Mouse (Mus musculus): Measurements from ENCODE around the gene Ctdnep1.
"Not testable (repeated sequence)": the region's sequence is repeated elsewhere in the genome, so short reads cannot be mapped to it uniquely, and the experiment has no call there.

The Ctdnep1 gene

DNA sequence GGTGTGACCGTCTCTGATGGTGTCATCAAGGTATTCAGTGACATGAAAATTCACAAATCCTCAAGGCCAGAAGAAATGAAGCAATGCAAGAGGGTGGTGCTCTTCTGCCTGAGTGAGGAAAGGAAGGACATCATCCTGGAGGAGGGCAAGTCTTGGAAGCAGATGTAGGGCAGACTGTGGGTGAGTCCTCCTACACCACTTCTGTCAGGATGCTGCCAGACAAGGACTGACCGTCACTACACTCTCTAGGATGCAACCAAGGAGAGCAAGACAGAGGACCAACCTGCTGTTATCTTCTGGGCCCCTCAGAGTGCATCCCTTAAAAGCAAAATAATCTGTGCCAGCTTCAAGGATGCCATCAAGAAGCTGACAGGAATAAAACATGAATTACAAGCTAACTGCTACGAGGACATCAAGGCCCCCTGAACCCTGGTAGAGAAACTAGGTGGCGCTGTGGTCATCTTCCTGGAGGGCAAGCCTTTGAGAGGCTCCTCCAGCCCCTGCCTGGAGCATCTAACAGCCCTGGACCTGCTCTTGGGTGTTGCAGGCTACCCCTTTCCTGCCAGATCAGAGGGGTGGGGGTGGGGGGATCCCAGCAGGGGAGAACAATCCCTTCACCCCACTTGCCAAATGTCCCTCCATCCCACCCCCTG is 30.0 kb upstream of the Ctdnep1 start:
- no peak for DNase-seq (ENCODE audit: low spot score in 2 of 2)

DNA sequence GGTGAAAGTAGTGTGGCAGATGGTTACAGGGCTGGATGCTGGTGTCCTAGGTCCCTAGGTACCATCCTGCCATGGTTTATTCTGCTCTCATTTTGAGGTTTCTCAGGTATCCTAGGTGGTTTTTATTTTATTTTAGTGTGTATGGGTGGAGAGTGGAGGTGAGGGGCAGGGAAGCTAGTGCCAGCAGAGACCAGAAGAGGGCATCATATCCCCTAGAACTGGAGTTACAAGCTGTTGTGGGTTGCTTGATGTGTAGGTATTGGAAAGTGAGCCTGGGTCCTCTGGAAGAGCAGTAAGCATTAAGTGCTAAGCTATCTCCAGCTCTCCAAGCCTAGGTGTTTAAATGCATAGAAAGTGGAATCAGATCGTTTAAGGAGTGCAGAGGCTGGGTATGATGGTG is 28.7 kb upstream of the Ctdnep1 start:
- no peak for DNase-seq (ENCODE audit: low spot score in 2 of 2)

DNA sequence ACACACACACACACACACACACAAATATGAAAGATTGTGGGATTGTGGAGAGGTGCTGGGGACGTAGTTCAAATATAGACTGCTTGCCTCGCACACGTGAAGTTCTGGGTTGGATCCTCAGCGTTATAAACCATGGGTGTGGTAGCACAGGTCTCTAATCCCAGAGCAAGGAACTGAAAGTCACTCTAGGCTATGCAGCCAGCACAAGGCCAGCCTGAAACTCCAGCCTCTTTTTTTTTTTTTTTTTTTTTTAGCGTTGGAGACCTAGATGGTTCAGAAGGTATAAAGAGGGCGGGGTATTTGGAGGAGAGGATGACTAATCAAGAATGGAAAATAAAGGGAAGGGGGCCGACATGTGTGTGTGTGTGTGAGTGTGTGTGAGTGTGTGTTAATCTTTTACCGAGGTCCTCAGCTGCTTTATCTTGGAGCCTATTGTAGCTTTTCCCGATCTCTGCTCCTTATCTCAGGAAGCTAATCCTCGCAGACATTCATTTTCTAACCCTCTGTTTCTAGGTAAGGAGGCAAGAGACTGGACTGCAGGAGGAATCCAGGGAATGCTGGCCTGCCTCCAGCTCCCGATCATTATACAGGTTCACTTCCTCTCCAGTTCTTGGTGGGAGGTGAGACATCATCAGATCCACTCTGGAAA is 27.6 kb upstream of the Ctdnep1 start:
- DNase-seq (ENCODE audit: low spot score in 2 of 2), result no peak

DNA sequence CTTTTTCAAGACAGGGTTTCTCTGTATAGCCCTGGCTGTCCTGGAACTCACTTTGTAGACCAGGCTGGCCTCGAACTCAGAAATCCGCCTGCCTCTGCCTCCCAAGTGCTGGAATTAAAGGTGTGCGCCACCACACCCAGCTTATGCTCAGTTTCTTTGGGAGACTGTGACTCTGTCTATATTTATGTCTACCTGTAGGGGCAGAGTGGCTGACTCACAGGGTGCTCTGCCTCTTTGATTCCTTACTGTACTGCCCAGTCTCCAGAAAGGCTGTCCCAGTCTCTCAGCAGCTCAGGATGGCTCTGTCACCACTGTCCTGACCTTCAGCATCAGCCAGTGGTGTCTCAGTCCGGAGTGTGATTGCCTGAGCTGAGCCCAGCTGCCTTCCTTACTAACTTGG is 25.3 kb upstream of the Ctdnep1 start:
- DNase-seq (ENCODE audit: low spot score in 2 of 2), result not testable (repeated sequence)

DNA sequence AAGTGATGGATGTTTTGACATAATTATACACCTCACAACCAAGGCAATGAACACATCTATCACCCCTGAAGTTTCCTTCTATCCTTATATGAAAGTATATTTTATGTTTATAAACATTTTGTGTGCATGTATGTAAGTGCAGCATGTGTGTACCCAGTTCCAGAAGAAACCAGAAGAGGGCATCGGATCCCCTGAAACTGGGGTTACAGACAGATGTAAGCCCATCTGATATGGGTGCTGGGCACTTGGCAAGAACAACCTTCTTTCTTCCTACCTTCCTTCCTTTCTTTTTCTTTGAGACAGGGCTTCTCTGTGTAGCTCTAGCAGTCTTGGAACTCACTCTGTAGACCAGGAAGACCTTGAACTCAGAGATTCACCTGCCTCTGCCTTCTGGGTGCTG is 24.7 kb upstream of the Ctdnep1 start:
- no peak for DNase-seq (ENCODE audit: low spot score in 2 of 2)

DNA sequence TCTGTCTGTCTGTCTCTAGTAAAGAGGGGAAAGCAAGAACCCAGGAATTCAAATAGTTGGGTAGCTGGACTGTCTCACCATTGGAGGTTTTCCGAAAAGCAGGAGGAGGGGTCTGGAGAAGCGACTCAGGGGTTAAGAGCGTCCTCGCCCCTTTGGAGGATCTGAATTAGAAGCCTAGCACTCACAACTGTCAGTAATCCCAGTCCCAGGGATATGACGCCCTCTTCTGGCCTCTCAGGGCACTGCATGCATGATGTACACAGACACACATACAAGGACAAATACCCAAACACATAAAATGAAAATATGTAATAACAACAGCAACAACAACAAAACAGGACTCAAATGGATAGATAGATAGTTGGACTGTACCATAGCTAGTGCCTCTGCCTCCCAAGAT is 20.3 kb upstream of the Ctdnep1 start:
- no peak for DNase-seq (ENCODE audit: low spot score in 2 of 2)

DNA sequence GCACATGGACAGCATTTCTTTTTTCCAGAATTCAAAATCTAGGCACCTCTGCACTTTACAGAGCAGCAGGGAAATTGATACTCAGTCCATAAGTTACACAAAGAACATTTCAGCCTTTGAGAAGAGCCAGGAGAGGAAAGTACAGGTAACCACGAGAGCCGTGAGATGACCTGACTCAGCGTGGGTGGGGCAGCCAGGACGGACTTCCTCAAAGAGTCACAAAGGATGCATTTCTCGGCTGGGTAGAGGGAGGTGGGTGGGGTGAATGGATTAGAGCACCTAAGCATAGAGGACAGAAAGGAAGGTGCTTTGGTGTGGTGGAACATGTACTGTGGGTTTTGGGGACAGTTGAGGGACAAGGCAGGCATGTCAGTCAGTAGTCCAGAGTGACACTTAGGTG is 19.1 kb upstream of the Ctdnep1 start:
- DNase-seq (ENCODE audit: low spot score in 2 of 2), result no peak

DNA sequence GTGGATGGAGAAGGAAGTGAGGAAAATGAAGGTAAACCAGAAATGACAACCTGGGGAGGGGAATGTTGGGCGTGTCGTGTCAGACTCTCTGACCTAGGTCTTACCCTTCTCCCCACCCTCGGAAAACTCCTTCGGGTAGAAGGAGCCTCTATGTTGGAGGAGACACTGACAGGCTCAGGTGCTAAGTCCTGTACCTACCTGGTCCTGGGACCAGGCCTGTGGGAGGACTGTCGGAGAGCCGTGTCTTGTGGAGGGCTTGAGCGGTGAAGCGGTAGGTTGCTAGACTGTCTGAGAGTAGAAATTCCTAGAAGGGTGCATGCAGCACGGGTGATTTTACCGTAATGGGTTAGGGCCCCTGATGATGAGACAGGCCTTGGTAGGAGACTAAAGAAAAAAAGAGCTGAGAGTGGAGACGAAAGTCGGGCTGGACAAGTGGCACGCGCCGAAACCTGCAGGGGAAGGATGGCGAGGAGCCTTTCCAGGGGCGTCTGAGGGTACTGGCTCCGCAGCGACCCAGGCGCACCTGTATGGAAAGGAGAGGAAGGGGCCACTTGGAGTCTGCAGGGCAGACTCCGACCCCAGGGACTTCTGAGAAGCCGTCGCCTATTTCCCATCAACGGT is 16.2 kb upstream of the Ctdnep1 start, which contains the start of gene Cldn7:
Cldn7 (plus strand) TSS at position 130 of the 621 bp plus-strand sequence.
- no peak for DNase-seq (ENCODE audit: low spot score in 2 of 2)

DNA sequence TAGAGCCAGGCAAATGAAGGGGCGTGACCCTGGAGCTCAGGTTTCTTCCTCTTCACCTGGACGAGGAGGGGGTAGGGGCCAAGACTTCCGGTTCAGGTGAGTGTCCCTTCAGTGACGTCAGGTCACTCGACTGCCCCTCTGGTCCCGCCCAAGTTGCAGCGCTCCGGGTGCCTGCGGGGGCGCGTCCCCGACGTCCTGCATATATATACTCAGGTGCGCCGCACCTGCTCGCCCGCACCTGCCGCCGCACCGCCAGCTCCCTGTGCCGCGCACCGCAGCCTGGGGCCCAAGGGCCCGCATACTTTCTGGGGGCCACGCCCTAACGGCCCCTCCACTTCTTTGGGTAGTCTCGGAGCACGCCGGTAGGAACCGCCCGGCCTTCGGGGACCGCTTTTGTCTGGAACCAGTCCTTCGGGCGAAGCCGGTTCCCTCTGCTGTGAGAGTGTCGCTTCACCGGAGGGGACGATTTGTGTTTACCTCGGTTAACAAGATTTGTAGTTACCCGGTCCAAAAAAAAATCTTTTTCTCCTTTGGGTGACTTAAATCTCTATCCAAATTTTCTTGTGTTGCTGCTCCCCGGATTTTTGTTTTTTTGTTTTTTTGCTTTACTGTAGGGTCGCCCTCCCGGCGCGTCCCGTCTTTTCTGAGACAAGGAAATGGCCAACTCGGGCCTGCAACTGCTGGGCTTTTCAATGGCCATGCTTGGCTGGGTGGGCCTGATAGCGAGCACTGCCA is 15.5 kb upstream of the Ctdnep1 start:
- no peak for DNase-seq (ENCODE audit: low spot score in 2 of 2)

DNA sequence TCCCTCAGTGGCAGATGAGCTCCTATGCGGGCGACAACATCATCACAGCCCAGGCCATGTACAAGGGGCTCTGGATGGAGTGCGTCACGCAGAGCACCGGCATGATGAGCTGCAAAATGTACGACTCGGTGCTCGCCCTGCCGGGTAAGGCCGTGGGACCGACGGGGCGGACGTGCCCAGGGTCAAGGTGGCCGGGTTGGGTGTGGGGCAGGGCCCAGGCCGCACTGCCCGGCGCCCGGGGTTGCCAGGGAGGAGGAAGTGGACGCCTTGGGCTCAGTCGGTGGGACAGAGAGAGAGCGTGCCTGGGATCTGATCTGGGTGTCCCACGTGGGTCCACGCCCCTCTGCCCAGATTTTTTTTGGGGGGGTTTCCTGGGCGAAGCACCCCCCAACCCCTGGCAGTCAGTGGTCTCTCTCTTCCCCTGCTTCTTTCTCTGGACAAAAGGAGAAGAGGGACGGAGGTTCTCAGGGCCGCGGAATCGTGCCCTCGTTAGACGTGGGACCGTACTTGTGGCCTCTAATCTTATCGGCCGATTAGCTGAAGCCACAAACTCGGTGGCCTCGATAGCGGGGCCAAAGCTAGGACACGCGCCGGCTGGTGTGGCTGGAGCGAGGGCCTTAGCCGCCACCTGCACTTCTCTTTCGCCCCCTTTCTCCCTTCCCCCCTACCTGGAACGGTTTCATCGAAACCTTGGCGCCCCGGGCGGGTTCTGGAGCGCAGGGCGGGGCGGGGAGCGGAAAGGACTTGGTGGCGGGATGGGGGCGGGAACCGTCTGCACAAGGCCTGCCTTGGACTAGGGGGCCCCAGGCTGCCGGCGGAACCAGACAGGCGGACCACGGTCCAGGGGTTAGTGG is 14.7 kb upstream of the Ctdnep1 start:
- no peak for DNase-seq (ENCODE audit: low spot score in 2 of 2)

DNA sequence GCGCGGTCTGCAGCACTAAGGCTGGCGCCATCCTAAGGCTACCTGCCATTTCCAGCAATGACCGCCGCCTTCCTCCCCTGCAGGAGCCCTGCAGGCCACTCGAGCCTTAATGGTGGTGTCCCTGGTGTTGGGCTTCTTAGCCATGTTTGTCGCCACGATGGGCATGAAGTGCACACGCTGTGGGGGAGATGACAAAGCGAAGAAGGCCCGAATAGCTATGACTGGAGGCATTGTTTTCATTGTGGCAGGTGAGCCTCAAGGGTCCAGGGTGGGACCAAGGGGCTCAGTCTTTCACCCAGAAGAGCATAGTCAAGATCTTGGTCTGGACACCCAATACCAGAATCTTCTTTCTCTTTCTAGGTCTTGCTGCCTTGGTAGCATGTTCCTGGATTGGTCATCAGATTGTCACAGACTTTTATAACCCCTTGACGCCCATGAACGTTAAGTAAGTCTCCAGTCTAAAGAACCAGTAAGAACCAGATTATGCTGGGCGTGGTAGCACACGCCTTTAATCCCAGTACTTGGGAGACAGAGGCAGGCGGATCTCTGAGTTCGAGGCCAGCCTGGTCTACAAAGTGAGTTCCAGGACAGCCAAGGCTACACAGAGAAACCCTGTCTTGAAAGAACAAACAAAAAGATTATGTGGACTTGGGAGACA is 14.0 kb upstream of the Ctdnep1 start:
- DNase-seq (ENCODE audit: low spot score in 2 of 2), result no peak

DNA sequence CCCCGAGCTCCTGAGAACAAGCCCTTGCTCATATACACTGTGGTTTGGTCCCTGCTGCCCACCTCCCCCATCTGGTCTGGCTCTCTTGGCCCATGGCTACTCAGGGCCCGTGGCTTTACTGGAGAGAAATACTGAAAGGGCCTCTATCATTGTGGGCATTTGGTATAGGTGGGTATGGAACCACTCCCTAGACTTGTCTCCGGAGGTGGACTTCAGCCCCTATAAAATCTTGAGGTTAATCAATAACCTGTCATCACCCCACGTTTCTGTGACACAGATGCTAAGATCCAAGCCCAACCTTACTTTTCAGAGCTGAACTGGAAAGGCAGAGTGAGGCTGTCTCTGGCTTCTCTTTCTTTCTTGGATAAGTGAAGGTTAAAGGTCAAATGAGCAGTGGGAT is 12.2 kb upstream of the Ctdnep1 start:
- no peak for DNase-seq (ENCODE audit: low spot score in 2 of 2)

DNA sequence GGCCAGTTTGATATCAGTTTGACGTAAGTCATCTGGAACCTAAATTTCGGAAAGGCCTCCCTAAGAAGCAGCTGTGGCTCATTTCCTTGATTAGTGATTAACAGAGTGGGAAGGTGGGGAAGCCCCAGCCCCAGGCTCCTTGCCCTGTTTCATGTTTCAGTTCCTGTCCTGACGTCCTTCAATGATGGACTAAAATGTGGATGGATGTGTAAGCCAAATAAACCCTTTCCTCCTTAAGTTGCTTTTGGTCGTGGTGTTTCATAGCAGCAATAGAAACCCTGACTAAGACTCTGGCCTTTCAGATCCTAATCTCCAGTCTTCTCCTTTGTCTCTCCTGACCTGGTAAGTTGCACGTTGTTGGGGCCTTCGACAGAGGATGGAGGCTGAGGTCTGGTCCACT is 10.7 kb upstream of the Ctdnep1 start:
- no peak for DNase-seq (ENCODE audit: low spot score in 2 of 2)

DNA sequence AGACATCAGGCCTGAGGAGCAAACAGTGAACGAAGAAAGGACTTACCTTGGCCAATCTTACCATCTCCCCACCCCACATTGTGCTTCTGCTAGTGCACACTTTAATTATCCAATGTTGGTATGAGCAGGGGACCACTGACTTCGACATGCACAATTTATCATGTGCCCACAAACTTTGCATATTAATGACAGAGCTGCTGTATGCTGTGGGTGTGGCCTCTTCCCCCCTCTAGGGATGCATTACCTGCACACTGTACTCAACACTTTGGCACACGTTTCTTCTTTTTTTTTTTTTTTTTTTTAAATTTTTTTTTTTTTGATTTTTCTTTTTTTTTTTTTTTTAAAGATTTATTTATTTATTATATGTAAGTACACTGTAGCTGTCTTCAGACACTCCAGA is 10.2 kb upstream of the Ctdnep1 start:
- DNase-seq (ENCODE audit: low spot score in 2 of 2), result no peak

DNA sequence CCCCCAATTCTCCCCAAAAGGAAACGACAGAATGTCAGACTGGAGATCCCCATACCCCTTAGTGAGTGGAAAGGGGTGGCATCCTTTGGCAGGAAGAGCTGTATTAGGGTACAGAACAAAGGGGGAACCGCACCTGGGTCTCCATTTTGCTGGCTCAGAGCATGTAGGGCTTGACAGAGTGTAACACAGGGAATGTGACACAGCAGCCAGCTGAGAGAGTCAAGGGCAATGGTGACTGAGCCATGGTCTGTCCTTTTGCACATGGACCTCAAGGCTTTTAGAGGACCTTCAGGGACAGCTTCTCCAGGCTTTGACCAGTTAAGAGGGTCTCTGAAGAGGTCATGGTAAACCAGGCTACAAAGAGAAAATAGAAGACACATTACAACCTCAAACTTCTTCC is 6.0 kb upstream of the Ctdnep1 start:
- DNase-seq (ENCODE audit: low spot score in 2 of 2), result no peak

DNA sequence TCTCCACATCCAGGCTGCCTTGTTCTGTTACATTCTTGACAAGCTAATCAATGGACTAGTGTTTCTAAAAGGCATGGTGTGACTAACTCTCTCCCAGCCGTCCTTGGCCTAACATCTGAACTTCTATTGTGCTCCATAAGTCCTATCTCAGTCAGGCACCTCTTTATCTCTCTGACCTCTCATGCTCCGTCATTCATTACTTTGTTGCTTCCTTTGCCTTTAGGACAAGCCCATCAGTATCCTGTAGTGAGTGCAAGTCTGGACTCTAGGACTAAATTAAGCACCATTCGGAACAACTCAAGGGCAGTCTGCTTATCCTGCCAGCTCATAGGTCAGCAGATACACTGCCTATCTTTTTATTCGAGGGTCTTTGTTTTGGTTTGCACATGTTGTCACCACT is 4.7 kb upstream of the Ctdnep1 start:
- no peak for DNase-seq (ENCODE audit: low spot score in 2 of 2)

DNA sequence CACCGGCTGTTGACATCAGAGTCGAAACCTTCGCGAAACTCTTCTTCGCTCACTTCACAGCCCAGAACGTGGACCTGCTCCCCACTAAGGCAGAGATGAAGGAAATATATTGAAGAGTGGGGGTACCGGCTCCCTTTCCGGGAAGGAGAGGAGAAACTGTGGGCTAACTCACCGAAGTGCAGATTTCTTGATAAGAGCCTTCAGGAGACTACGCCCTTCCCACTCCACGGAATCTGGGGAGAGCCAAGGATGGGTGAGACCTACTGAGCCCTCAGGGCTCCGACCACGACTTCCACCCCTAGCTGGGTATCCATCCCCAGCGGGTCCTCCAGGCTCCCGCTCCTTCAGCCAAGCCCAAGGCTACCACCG is 1.1 kb upstream of the Ctdnep1 start:
- DNase-seq (ENCODE audit: low spot score in 2 of 2), result no peak

DNA sequence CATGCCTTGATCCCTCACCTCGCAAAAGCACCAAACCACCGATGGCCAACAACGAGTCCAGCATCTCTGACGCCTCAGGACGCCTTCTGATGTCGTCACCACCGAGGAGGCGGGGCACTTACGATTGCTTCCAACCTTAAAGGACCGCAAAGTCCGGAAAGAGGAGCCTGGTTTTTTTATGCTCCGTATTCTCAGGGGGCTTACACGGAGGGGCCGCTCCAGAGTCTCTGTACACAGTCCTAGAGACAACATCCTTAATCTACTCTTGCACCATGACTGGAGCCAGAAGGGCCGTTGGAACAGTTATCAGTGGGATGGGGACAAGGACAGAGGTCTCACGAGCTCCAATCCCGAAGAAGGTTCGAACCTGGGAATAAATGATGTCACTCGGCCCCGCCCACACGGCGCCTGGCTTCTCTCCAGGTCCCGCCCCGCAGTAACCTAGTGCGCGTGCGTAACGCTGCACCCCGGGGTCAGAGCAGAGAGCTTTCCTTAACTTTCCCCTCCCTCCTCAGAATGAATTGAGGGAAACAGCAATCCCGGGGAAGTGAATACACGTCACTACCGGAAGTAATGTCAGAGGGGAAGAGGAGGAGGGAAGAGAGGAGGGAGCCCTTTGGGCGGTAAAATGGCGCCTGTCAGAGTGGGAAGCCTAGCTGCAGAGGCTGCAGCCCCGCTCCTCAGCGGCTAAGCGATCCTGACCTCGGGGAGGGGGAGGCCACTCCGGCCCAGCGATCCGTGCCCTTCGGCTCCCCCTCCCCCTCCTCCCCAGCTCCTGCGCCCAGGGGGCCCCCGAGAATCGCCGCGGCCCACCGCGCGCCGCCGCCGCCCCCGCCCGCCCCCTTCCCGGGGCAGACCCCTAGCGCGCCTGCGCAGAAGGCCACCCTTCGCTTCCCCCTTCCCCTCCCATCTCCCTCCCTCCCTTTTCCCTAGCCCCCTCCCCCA is 488 bp upstream of the Ctdnep1 start:
- peak; percentile 98 for DNase-seq (ENCODE audit: low spot score in 2 of 2)

DNA sequence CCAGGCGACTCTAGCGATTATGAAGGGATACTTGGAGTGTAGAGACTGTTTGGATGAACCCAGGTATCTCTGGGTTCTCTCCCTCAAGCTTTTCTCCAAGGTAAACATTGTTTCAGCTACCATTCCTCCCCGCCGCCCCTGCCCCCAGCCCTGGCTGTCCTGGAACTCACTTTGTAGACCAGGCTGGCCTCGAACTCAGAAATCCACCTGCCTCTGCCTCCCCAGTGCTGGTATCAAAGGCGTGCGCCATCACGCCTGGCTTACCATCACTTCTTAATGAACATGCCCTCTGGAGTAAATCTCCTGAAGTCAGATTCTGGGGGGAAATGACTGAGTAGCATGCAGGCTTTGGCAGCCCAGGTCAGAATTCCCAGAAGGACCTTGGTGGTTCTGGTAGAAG is 1.3 kb downstream of the Ctdnep1 start, which contains the start of gene Elp5:
Elp5 (minus strand) TSS at position 293 of the 400 bp plus-strand sequence.
- DNase-seq (ENCODE audit: low spot score in 2 of 2), result no peak

DNA sequence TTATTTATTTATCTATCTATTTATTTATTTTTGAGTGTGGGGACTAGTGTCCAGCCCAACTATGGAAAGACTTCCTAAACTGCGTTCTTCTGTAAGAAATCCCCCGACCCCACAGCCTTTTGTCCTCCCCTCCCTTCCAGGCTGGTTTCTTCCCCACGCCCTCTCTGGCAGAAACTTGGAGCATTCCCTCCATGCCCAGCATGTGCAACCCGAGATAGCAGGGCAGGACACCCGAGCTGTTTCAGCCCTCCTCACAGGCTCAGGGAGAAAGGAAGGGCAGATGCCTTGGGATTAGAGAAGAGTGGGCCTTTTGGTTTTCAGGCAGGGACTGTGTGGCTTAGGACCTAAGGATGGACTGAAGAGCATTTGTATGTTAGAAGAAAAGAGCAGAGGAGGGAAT is 1.9 kb downstream of the Ctdnep1 start:
- DNase-seq (ENCODE audit: low spot score in 2 of 2), result no peak
